In genomic region chr2:127728661-127729450, GRCm38 (mm10) we compare ENCODE assay signal across 12 mouse cellular contexts. TPM values are rescaled to one million over a fixed set of nuclear protein-coding genes. Genes with fewer than 3 reads are reported as not detected.
DNase-seq lines count a peak whose midpoint lies in the region; ATAC-seq lines count a peak whose summit lies in the region.
"Had no signal": no experiment of that assay in that cellular context is flagged by ENCODE, and none has a peak within 500 bp of the region (broad histone marks: within the 10 kb centered on the region; RNA-seq: fewer than 3 reads in every experiment).

No protein-coding gene starts in this region.

- no peak for ATAC-seq in kidney, embryonic 16.5 days (ENCODE audit: low FRiP score, low TSS enrichment)
- no peak for ATAC-seq in heart, embryonic 13.5 days (ENCODE audit: extremely low read depth, insufficient number of reproducible peaks, low FRiP score, low TSS enrichment)
- ATAC-seq: hindbrain, embryonic 16.5 days had no signal

- no peak for DNase-seq in kidney, adult 18-20 months
- no peak for DNase-seq in embryonic facial prominence, embryonic 10.5 days (ENCODE audit: low spot score)
- DNase-seq in lung, postnatal 36 days = peak; percentile 40
- DNase-seq in right cerebral cortex, postnatal 4 days = no peak
- DNase-seq in layer of hippocampus, adult 8-10 months (ENCODE audit: low spot score in 2 of 2) = no peak
- DNase-seq: thymus, adult 18-20 months had no signal

- no peaks in the 10 kb centered on the region for H3K36me3 ChIP-seq in kidney, embryonic 16.5 days (ENCODE audit: insufficient read depth, low read length)
- H3K36me3 ChIP-seq in embryonic facial prominence, embryonic 10.5 days (replicated peaks) = no peaks in the 10 kb centered on the region
- H3K36me3 ChIP-seq in heart, embryonic 13.5 days = no peaks in the 10 kb centered on the region

- 0 out of 2 replicates have a peak overlapping the region, but pooled peaks have one; percentile 29 for H3K9ac ChIP-seq in kidney, embryonic 16.5 days (replicated peaks; ENCODE audit: low read length)
- H3K9ac ChIP-seq in heart, embryonic 13.5 days = peak overlapping the region; percentile 68; the same call in 1 of the 2 replicates

- no peak overlapping the region for H3K27ac ChIP-seq in kidney, embryonic 16.5 days (ENCODE audit: low read length)
- H3K27ac ChIP-seq in embryonic facial prominence, embryonic 10.5 days (replicated peaks) = no peak overlapping the region
- H3K27ac ChIP-seq in heart, embryonic 13.5 days (replicated peaks) = peak overlapping the region; percentile 48; the same call in 1 of the 2 replicates

- no peaks in the 10 kb centered on the region for H3K9me3 ChIP-seq in kidney, embryonic 16.5 days (ENCODE audit: low read length)
- no peaks in the 10 kb centered on the region for H3K9me3 ChIP-seq in embryonic facial prominence, embryonic 10.5 days
- H3K9me3 ChIP-seq in heart, embryonic 13.5 days = no peaks in the 10 kb centered on the region

- H3K4me2 ChIP-seq in kidney, embryonic 16.5 days (replicated peaks; ENCODE audit: low read depth, low read length) = peak overlapping the region; percentile 48; the same call in 1 of the 2 replicates
- peak overlapping the region; percentile 68 for H3K4me2 ChIP-seq in heart, embryonic 13.5 days

- WGBS in kidney, embryonic 16.5 days = 32% methylated on average over 15 of the region's 15 CpGs
- whole genome bisulfite sequencing in embryonic facial prominence, embryonic 10.5 days = 30% methylated on average over 15 of the region's 15 CpGs
- WGBS in heart, embryonic 13.5 days = 37% methylated on average over 15 of the region's 15 CpGs

- H3K4me3 ChIP-seq in kidney, embryonic 16.5 days (ENCODE audit: low read length) = peak overlapping the region; percentile 33
- 0 out of 2 replicates have a peak overlapping the region, but pooled peaks have one; percentile 49 for H3K4me3 ChIP-seq in embryonic facial prominence, embryonic 10.5 days
- H3K4me3 ChIP-seq in heart, embryonic 13.5 days = peak overlapping the region; percentile 40

- H3K27me3 ChIP-seq in kidney, embryonic 16.5 days (ENCODE audit: insufficient read depth, low read length) = no peaks in the 10 kb centered on the region; the same call in 1 of the 2 replicates
- H3K27me3 ChIP-seq in embryonic facial prominence, embryonic 10.5 days (replicated peaks; ENCODE audit: low read depth, poor library complexity, severe bottlenecking) = peaks cover 33% of the 10 kb centered on the region
- peaks cover 14% of the 10 kb centered on the region for H3K27me3 ChIP-seq in heart, embryonic 13.5 days (replicated peaks)

- H3K4me1 ChIP-seq in kidney, embryonic 16.5 days (ENCODE audit: insufficient read depth, low read length) = peaks cover 20% of the 10 kb centered on the region
- H3K4me1 ChIP-seq in embryonic facial prominence, embryonic 10.5 days = peaks cover 28% of the 10 kb centered on the region
- H3K4me1 ChIP-seq in heart, embryonic 13.5 days = peaks cover 32% of the 10 kb centered on the region

RNA-seq across cellular contexts. Expression of gene Mall, which starts 0.9 kb away (rescaled TPM):
- 2.6 and 3.5 TPM in 2 replicates for polyA plus RNA-seq in kidney, embryonic 16.5 days (2015; fragmentation: Nextera tagmentation; extraction: Ambion mirVana)
- polyA plus RNA-seq in embryonic facial prominence, embryonic 10.5 days (2016; fragmentation: Nextera tagmentation; extraction: Ambion mirVana) = 0.96 and 1.0 TPM in 2 replicates
- 5.4 and 5.9 TPM in 2 replicates for polyA plus RNA-seq in heart, embryonic 13.5 days (2015; fragmentation: Nextera tagmentation; extraction: Ambion mirVana)
- 1 to 10 TPM in 1 of 4 experiments, under 1 TPM in 3; 0.54 to 1.1 (median 0.86) TPM for total RNA-seq in layer of hippocampus, adult 8-10 months (2022)
- total RNA-seq: CH12.LX; common myeloid progenitor, adult 5-6 weeks; monocyte, adult 5-6 weeks had no signal

RNA-seq across cellular contexts. Expression of gene Nphp1, which starts 59.8 kb away (rescaled TPM):
- polyA plus RNA-seq in kidney, embryonic 16.5 days (2015; fragmentation: Nextera tagmentation; extraction: Ambion mirVana) = 39.7 and 42.6 TPM in 2 replicates
- 42.0 and 42.9 TPM in 2 replicates for polyA plus RNA-seq in embryonic facial prominence, embryonic 10.5 days (2016; fragmentation: Nextera tagmentation; extraction: Ambion mirVana)
- 14.9 and 16.4 TPM in 2 replicates for polyA plus RNA-seq in heart, embryonic 13.5 days (2015; fragmentation: Nextera tagmentation; extraction: Ambion mirVana)
- 10 to 100 TPM; 20.6 to 21.7 (median 21.2) TPM for total RNA-seq in layer of hippocampus, adult 8-10 months (2022)
- total RNA-seq: monocyte, adult 5-6 weeks had no signal
